Mouse (Mus musculus): ENCODE data around the gene Cdk19. TPM values are rescaled to one million over a fixed set of nuclear protein-coding genes. Genes with fewer than 3 reads are reported as not detected.
A peak's percentile ranks its signal among the peaks of the same experiment; 100 is the strongest.

Gene Cdk19
- total and polyA plus RNA-seq, 3 experiments = 7.8 to 47.2 (median 29.1) TPM

DNA sequence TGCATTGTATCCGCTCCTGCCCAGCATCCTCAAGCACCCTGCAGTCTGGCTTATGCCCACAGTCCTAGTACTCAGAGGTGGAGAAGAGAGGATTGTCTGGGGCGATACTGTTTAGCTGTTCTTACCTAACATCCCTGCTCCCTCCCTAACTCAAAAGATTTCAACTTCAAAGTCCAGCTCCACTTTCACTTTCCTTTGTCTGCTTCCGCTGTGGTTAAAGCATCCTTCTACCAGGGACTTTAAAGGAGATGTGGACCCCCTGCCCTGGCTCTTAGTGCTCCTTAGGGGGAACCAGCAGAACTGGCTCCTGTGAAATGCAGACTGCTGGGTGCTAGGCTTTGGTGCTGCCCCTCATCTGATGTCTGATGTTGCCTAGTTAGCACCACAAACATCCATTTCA, 122.9 kb downstream of the Cdk19 start:
- no peaks in the 10 kb centered on the region for H3K9me3 ChIP-seq (replicated peaks)
- no peak for DNase-seq (ENCODE audit: low spot score)
- H3K4me1 ChIP-seq (ENCODE audit: insufficient read depth, low read depth, low read length) = peaks cover 5% of the 10 kb centered on the region; the same call in 1 of the 2 replicates
- TF ChIP-seq POLR2AphosphoS5 (IDR thresholded peaks at IDR 0.05; ENCODE audit: insufficient replicate concordance, low read depth, low read length) (no peak), GATA2 (IDR thresholded peaks at IDR 0.05; ENCODE audit: borderline replicate concordance, low read depth, low read length) (no peak), CTCF (IDR thresholded peaks at IDR 0.05; ENCODE audit: low read depth, low read length) (no peak), TAL1 (conservative IDR thresholded peaks at IDR 0.05; ENCODE audit: low read depth, low read length) (no peak), GATA1 (IDR thresholded peaks at IDR 0.05; ENCODE audit: borderline replicate concordance, low read length) (no peak)
- no peak for ATAC-seq (ENCODE audit: extremely low read depth, insufficient number of reproducible peaks, low FRiP score, poor library complexity, severe bottlenecking)
- no peak overlapping the region for H3K4me3 ChIP-seq (ENCODE audit: low read depth, low read length)
- peaks cover 16% of the 10 kb centered on the region for H3K36me3 ChIP-seq (replicated peaks)
- H3K27me3 ChIP-seq (ENCODE audit: insufficient read depth, low read length) = no peaks in the 10 kb centered on the region

DNA sequence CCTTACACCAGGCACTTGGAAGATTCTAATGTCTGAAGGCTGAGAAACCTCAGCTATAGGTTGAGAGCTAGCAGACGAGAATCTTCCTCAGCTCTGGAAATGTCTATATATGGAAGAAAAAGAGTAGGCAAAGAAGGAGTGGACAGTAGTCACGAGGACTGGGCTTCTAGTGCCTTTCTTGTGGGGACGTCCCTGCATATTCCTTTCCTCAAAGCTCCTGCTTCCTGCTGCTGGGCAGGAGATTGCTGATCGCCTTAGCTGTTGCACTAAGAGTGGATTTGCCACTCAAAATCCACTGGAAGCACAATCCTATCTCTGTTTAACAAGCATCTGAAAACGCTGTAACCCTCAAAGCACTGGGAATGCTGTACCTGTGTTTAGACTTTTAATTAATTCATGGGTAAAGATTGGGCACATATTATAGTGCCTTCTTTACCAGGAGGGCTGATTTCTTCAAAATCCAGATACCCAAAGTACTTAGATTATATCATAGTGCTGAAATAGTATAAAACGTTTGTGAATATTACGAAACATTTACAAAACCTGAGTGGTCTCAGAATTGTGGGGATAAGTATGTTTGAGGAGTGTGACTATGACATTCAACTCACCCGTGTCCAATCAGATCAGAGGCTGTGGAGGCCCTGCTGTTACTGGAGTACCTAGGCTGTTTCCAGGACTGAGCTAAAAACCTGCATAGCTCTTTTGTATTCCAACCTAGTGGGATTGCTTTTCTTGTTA, 128.0 kb downstream of the Cdk19 start:
- no peak for TF ChIP-seq GATA1 (IDR thresholded peaks at IDR 0.05; ENCODE audit: borderline replicate concordance, low read length)
- TF ChIP-seq POLR2AphosphoS5 (IDR thresholded peaks at IDR 0.05; ENCODE audit: insufficient replicate concordance, low read depth, low read length) = no peak
- no peak for TF ChIP-seq CTCF (IDR thresholded peaks at IDR 0.05; ENCODE audit: low read depth, low read length)
- no peak for TF ChIP-seq GATA2 (IDR thresholded peaks at IDR 0.05; ENCODE audit: borderline replicate concordance, low read depth, low read length)
- TF ChIP-seq TAL1 (conservative IDR thresholded peaks at IDR 0.05; ENCODE audit: low read depth, low read length) = no peak
- Histone ChIP-seq H3K36me3 (replicated peaks) (peaks cover 33% of the 10 kb centered on the region), H3K4me3 (ENCODE audit: low read depth, low read length) (no peak overlapping the region), H3K9me3 (replicated peaks) (no peaks in the 10 kb centered on the region), H3K27me3 (ENCODE audit: insufficient read depth, low read length) (no peaks in the 10 kb centered on the region), H3K4me1 (ENCODE audit: insufficient read depth, low read depth, low read length) (peaks cover 3% of the 10 kb centered on the region; the same call in 1 of the 2 replicates)
- no peak for DNase-seq (ENCODE audit: low spot score)
- no peak for ATAC-seq (ENCODE audit: extremely low read depth, insufficient number of reproducible peaks, low FRiP score, poor library complexity, severe bottlenecking)

DNA sequence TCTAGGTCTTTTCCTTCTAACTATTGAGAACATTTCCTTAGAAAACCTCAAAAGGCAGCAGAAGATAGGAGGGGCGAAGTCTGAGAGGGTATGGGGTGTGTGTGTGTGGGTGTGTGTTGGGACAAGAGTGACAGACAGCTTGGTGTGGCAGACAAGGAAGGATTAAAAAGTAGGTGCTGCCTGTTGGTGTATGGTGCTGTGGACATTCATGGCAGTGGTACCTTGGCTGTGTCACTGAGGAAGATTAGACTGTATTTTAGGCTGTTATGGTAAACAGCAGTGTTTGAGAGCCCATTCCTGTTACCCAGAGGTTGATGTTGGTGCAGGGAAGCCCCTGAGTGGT, 128.5 kb downstream of the Cdk19 start:
- Histone ChIP-seq H3K4me1 (ENCODE audit: insufficient read depth, low read depth, low read length) (peaks cover 3% of the 10 kb centered on the region; the same call in 1 of the 2 replicates), H3K36me3 (replicated peaks) (peaks cover 38% of the 10 kb centered on the region), H3K4me3 (ENCODE audit: low read depth, low read length) (no peak overlapping the region), H3K27me3 (ENCODE audit: insufficient read depth, low read length) (no peaks in the 10 kb centered on the region), H3K9me3 (replicated peaks) (no peaks in the 10 kb centered on the region)
- TF ChIP-seq GATA1 (IDR thresholded peaks at IDR 0.05; ENCODE audit: borderline replicate concordance, low read length) (no peak), POLR2AphosphoS5 (IDR thresholded peaks at IDR 0.05; ENCODE audit: insufficient replicate concordance, low read depth, low read length) (no peak), TAL1 (conservative IDR thresholded peaks at IDR 0.05; ENCODE audit: low read depth, low read length) (no peak), CTCF (IDR thresholded peaks at IDR 0.05; ENCODE audit: low read depth, low read length) (no peak), GATA2 (IDR thresholded peaks at IDR 0.05; ENCODE audit: borderline replicate concordance, low read depth, low read length) (no peak)
- ATAC-seq (ENCODE audit: extremely low read depth, insufficient number of reproducible peaks, low FRiP score, poor library complexity, severe bottlenecking) = no peak
- DNase-seq (ENCODE audit: low spot score) = no peak

DNA sequence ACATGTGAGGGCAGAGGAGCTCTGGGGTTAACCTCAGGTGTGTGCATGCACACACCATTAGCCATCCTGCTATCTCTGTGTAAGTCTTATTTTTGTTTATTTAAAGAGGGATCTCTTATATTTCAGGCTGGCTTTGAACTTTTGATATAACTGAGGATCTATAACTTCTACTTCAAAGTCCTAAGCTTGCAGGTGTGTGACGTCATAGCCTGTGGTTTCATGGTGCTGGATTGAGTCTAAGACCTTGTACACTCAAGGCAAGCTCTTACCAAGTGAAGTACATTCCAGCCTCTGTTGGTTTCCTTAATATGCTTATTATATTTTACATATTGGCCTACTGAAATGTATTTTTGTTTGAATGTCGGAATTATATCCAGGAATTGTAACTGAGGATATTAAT, 129.8 kb downstream of the Cdk19 start:
- H3K27me3 ChIP-seq (ENCODE audit: insufficient read depth, low read length) = no peaks in the 10 kb centered on the region
- ATAC-seq (ENCODE audit: extremely low read depth, insufficient number of reproducible peaks, low FRiP score, poor library complexity, severe bottlenecking) = no peak
- TF ChIP-seq TAL1 (conservative IDR thresholded peaks at IDR 0.05; ENCODE audit: low read depth, low read length) (no peak), POLR2AphosphoS5 (IDR thresholded peaks at IDR 0.05; ENCODE audit: insufficient replicate concordance, low read depth, low read length) (no peak), GATA2 (IDR thresholded peaks at IDR 0.05; ENCODE audit: borderline replicate concordance, low read depth, low read length) (no peak), CTCF (IDR thresholded peaks at IDR 0.05; ENCODE audit: low read depth, low read length) (no peak), GATA1 (IDR thresholded peaks at IDR 0.05; ENCODE audit: borderline replicate concordance, low read length) (no peak)
- H3K4me3 ChIP-seq (ENCODE audit: low read depth, low read length) = no peak overlapping the region
- H3K9me3 ChIP-seq (replicated peaks) = no peaks in the 10 kb centered on the region
- DNase-seq (ENCODE audit: low spot score) = no peak
- H3K4me1 ChIP-seq (ENCODE audit: insufficient read depth, low read depth, low read length) = peaks cover 3% of the 10 kb centered on the region; the same call in 1 of the 2 replicates
- H3K36me3 ChIP-seq (replicated peaks) = peaks cover 44% of the 10 kb centered on the region

DNA sequence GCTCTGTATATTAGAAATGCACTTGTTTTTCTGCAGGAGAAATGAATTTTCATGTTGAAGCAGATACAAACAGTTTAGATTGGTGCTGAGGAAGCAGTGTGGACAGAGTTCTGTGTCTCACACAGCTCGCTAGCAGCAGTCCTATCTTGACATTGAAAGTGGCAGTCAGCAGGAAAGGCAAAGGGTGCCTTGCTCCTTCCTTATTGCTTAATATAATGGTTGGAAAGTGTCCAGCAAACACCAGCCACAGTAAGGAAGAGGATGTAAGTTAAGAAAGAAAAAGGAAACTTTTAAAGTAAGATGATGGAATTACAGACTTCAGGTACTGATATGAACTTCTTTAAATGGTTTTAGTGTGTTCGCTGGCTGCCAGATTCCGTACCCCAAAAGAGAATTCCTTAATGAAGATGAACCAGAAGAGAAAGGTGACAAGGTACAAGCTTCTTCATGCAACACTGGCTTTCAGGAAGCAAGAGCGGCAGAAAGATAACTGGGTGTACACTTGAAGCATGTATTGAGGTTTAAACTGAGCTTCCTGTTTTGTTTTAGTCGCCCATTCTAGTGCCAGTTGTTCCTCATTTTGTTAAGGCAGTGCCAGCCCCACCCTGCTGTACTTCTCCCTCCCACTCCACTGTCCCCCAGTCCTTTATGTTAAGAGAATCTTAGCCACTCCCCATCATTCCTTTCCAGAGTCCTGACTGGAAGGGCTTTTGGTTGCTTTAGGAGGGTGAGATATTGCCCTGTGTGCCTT, 137.3 kb downstream of the Cdk19 start:
- peak; percentile 72 for DNase-seq (ENCODE audit: low spot score)
- Histone ChIP-seq H3K4me3 (ENCODE audit: low read depth, low read length) (no peak overlapping the region), H3K36me3 (replicated peaks) (peaks cover 66% of the 10 kb centered on the region), H3K9me3 (replicated peaks) (no peaks in the 10 kb centered on the region), H3K4me1 (ENCODE audit: insufficient read depth, low read depth, low read length) (peaks cover 15% of the 10 kb centered on the region), H3K27me3 (ENCODE audit: insufficient read depth, low read length) (no peaks in the 10 kb centered on the region)
- no peak for TF ChIP-seq GATA2 (IDR thresholded peaks at IDR 0.05; ENCODE audit: borderline replicate concordance, low read depth, low read length)
- no peak for TF ChIP-seq TAL1 (conservative IDR thresholded peaks at IDR 0.05; ENCODE audit: low read depth, low read length)
- TF ChIP-seq CTCF (IDR thresholded peaks at IDR 0.05; ENCODE audit: low read depth, low read length) = no peak
- no peak for TF ChIP-seq GATA1 (IDR thresholded peaks at IDR 0.05; ENCODE audit: borderline replicate concordance, low read length)
- TF ChIP-seq POLR2AphosphoS5 (IDR thresholded peaks at IDR 0.05; ENCODE audit: insufficient replicate concordance, low read depth, low read length) = no peak
- ATAC-seq (ENCODE audit: extremely low read depth, insufficient number of reproducible peaks, low FRiP score, poor library complexity, severe bottlenecking) = peak; percentile 70

DNA sequence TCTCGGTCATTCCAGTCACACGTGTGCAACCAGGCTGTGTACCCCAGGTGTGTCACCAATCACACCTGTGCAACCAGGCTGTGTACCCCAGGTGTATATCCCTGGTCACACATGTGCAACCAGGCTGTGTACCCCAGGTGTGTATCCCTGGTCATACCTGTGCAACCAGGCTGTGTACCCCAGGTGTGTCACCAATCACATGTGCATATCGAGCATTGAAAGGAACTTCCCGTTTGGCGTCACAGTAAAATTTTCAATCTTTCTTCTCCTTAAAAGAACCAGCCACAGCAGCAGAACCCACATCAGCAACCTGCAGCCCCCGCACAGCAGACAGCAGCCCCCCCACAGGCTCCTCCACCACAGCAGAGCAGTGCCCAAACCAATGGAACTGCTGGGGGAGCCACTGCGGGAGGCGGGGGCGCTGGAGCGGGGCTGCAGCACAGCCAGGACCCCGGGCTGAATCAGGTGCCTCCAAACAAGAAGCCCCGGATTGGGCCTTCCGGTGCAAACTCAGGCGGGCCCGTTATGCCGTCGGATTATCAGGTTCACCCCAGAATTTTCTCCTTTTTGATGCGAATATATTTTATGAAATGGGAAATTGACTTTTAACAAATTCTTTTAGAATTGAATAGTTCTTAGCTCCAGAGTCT, 138.2 kb downstream of the Cdk19 start:
- TF ChIP-seq TAL1 (conservative IDR thresholded peaks at IDR 0.05; ENCODE audit: low read depth, low read length) = no peak
- Histone ChIP-seq H3K4me3 (ENCODE audit: low read depth, low read length) (no peak overlapping the region), H3K9me3 (replicated peaks) (no peaks in the 10 kb centered on the region), H3K36me3 (replicated peaks) (peaks cover 64% of the 10 kb centered on the region), H3K4me1 (ENCODE audit: insufficient read depth, low read depth, low read length) (peaks cover 15% of the 10 kb centered on the region), H3K27me3 (ENCODE audit: insufficient read depth, low read length) (no peaks in the 10 kb centered on the region)
- DNase-seq (ENCODE audit: low spot score) (no peak), ATAC-seq (ENCODE audit: extremely low read depth, insufficient number of reproducible peaks, low FRiP score, poor library complexity, severe bottlenecking) (no peak)
